Mouse (Mus musculus) MEL (cell line): ENCODE measurements around the gene 3110082I17Rik. TPM values are rescaled to one million over a fixed set of nuclear protein-coding genes. Genes with fewer than 3 reads are reported as not detected.

Experiments
- DNase-seq: peaks from one replicate; pipeline ENCODE4 v3.0.0; 2011; ENCODE audit warnings: low read depth, low spot score
- H3K27ac ChIP-seq: 2 replicates; pipeline ENCODE4 v1.5.1; 2012; ENCODE audit warnings: low read depth, mild to moderate bottlenecking, control low read depth, low read length, moderate library complexity; ENCODE audit not compliant: control insufficient read depth
- H3K27me3 ChIP-seq, 2 experiments: fragments of 150-350 bp in 1 of 2; sonication (generic) in 1 of 2; 2 replicates each; pipeline ENCODE4 v1.6.1; 2012; ENCODE audit warnings: low read length in 2 of 2, mild to moderate bottlenecking in 2 of 2, improper control_type of control experiment in 1 of 2, moderate library complexity in 1 of 2; ENCODE audit not compliant: insufficient read depth in 2 of 2, control insufficient read depth in 1 of 2
- H3K36me3 ChIP-seq, 2 experiments: 2 replicates each; pipeline ENCODE4 v1.6.1; 2012 to 2014; ENCODE audit warnings: low read length in 2 of 2, improper control_type of control experiment in 1 of 2, inconsistent platforms in 1 of 2, mild to moderate bottlenecking in 1 of 2; ENCODE audit not compliant: insufficient read depth in 2 of 2, control insufficient read depth in 1 of 2
- H3K4me1 ChIP-seq, 2 experiments: fragments of 150-350 bp in 1 of 2; sonication (generic) in 1 of 2; 2 replicates each; pipeline ENCODE4 v1.6.1; 2012; ENCODE audit warnings: low read length in 2 of 2, improper control_type of control experiment in 1 of 2, mild to moderate bottlenecking in 1 of 2; ENCODE audit not compliant: insufficient read depth in 2 of 2, control insufficient read depth in 1 of 2
- H3K4me3 ChIP-seq, 2 experiments: fragments of 150-350 bp in 1 of 2; sonication (generic) in 1 of 2; 2 replicates each; pipeline ENCODE4 v1.5.1; 2012; ENCODE audit warnings: low read depth in 2 of 2, low read length in 2 of 2, mild to moderate bottlenecking in 2 of 2, moderate library complexity in 2 of 2, control low read depth in 1 of 2, improper control_type of control experiment in 1 of 2; ENCODE audit not compliant: control insufficient read depth in 1 of 2, insufficient read depth in 1 of 2
- H3K79me2 ChIP-seq: 2 replicates; pipeline ENCODE4 v1.6.1; 2012; ENCODE audit warnings: mild to moderate bottlenecking, low read length, moderate library complexity; ENCODE audit not compliant: control insufficient read depth, poor library complexity, insufficient read depth
- H3K9ac ChIP-seq: 2 replicates; pipeline ENCODE4 v1.6.1; 2012; ENCODE audit warnings: low read depth, mild to moderate bottlenecking, control low read depth, low read length, moderate library complexity; ENCODE audit not compliant: control insufficient read depth, poor library complexity, severe bottlenecking
- H3K9me3 ChIP-seq: fragments of 150-350 bp; sonication (generic); replicated peaks from 2 replicates; pipeline ENCODE4 v1.6.1; 2012; ENCODE audit warnings: mild to moderate bottlenecking, low read length, improper control_type of control experiment, moderate library complexity; ENCODE audit not compliant: insufficient read depth
- BHLHE40 ChIP-seq: IDR thresholded peaks from 2 replicates; pipeline ENCODE4 v1.6.1; 2012; ENCODE audit warnings: low read depth, mild to moderate bottlenecking, inconsistent platforms, low read length, improper control_type of control experiment, borderline replicate concordance
- CHD2 ChIP-seq: IDR thresholded peaks from 2 replicates; pipeline ENCODE4 v1.6.1; 2011; ENCODE audit warnings: low read length, improper control_type of control experiment
- CTCF ChIP-seq, 3 experiments: IDR thresholded peaks in 2 of 3; conservative IDR thresholded peaks in 1 of 3; 2 replicates each; pipeline ENCODE4 v1.5.1; 2011 to 2012; ENCODE audit warnings: low read length in 3 of 3, low read depth in 2 of 3, mild to moderate bottlenecking in 2 of 3, improper control_type of control experiment in 1 of 3, inconsistent platforms in 1 of 3, mixed read lengths in 1 of 3, moderate library complexity in 1 of 3; ENCODE audit not compliant: control insufficient read depth in 1 of 3, insufficient read depth in 1 of 3, poor library complexity in 1 of 3, severe bottlenecking in 1 of 3
- E2F4 ChIP-seq: IDR thresholded peaks from 2 replicates; pipeline ENCODE4 v1.6.1; 2011; ENCODE audit warnings: low read depth, low read length, improper control_type of control experiment, borderline replicate concordance
- ELF1 ChIP-seq: IDR thresholded peaks from 2 replicates; pipeline ENCODE4 v1.6.1; 2014; ENCODE audit warnings: low read depth, mild to moderate bottlenecking, inconsistent platforms, low read length, improper control_type of control experiment, moderate library complexity
- ETS1 ChIP-seq: IDR thresholded peaks from 2 replicates; pipeline ENCODE4 v1.6.1; 2012; ENCODE audit warnings: low read depth, mild to moderate bottlenecking, inconsistent platforms, low read length, improper control_type of control experiment, moderate library complexity
- GABPA ChIP-seq: IDR thresholded peaks from 2 replicates; pipeline ENCODE4 v1.6.1; 2012; ENCODE audit warnings: low read depth, mild to moderate bottlenecking, inconsistent platforms, low read length, improper control_type of control experiment, moderate library complexity
- GATA1 ChIP-seq: IDR thresholded peaks from 2 replicates; pipeline ENCODE4 v1.6.1; 2011; ENCODE audit warnings: low read depth, low read length, improper control_type of control experiment
- HCFC1 ChIP-seq: IDR thresholded peaks from 2 replicates; pipeline ENCODE4 v1.6.1; 2012; ENCODE audit warnings: low read depth, mild to moderate bottlenecking, inconsistent platforms, low read length, improper control_type of control experiment, moderate library complexity
- JUND ChIP-seq: IDR thresholded peaks from 2 replicates; pipeline ENCODE4 v1.6.1; 2011; ENCODE audit warnings: low read depth, mild to moderate bottlenecking, improper control_type of control experiment, low read length
- KAT2A ChIP-seq: conservative IDR thresholded peaks from 2 replicates; pipeline ENCODE4 v1.6.1; 2012; ENCODE audit warnings: low read depth, low read length, improper control_type of control experiment, inconsistent platforms
- MAFK ChIP-seq: IDR thresholded peaks from 2 replicates; pipeline ENCODE4 v1.6.1; 2011; ENCODE audit warnings: low read depth, mild to moderate bottlenecking, low read length, improper control_type of control experiment, borderline replicate concordance
- MAX ChIP-seq: IDR thresholded peaks from 2 replicates; pipeline ENCODE4 v1.6.1; 2011; ENCODE audit warnings: low read length, improper control_type of control experiment
- MAZ ChIP-seq: IDR thresholded peaks from 2 replicates; pipeline ENCODE4 v1.6.1; 2012; ENCODE audit warnings: low read depth, mild to moderate bottlenecking, inconsistent platforms, low read length, improper control_type of control experiment
- MEF2A ChIP-seq: IDR thresholded peaks from 2 replicates; pipeline ENCODE4 v1.6.1; 2014; ENCODE audit warnings: low read depth, mild to moderate bottlenecking, inconsistent platforms, low read length, improper control_type of control experiment; ENCODE audit not compliant: poor library complexity, insufficient replicate concordance, severe bottlenecking; ENCODE audit errors: extremely low read depth
- MXI1 ChIP-seq: IDR thresholded peaks from 2 replicates; pipeline ENCODE4 v1.6.1; 2011; ENCODE audit warnings: mild to moderate bottlenecking, low read depth, low read length, improper control_type of control experiment
- MYB ChIP-seq: IDR thresholded peaks from 2 replicates; pipeline ENCODE4 v1.6.1; 2011; ENCODE audit warnings: mild to moderate bottlenecking, low read depth, low read length, improper control_type of control experiment
- MYC ChIP-seq: IDR thresholded peaks from 2 replicates; pipeline ENCODE4 v1.6.1; 2011; ENCODE audit warnings: low read depth, mild to moderate bottlenecking, low read length, improper control_type of control experiment, moderate library complexity
- NELFE ChIP-seq: IDR thresholded peaks from 2 replicates; pipeline ENCODE4 v1.6.1; 2011; ENCODE audit warnings: low read depth, low read length, improper control_type of control experiment
- NRF1 ChIP-seq: IDR thresholded peaks from 2 replicates; pipeline ENCODE4 v1.6.1; 2014; ENCODE audit warnings: low read depth, mild to moderate bottlenecking, inconsistent platforms, low read length, improper control_type of control experiment, moderate library complexity; ENCODE audit not compliant: poor library complexity, insufficient read depth, severe bottlenecking
- POLR2A ChIP-seq, 2 experiments: IDR thresholded peaks; 2 replicates each; pipeline ENCODE4 v1.6.1; 2011 to 2012; ENCODE audit warnings: low read length in 2 of 2, mild to moderate bottlenecking in 2 of 2, control low read depth in 1 of 2, improper control_type of control experiment in 1 of 2, low read depth in 1 of 2, moderate library complexity in 1 of 2; ENCODE audit not compliant: control insufficient read depth in 1 of 2, insufficient read depth in 1 of 2, poor library complexity in 1 of 2
- POLR2AphosphoS2 ChIP-seq: IDR thresholded peaks from 2 replicates; pipeline ENCODE4 v1.6.1; 2011; ENCODE audit warnings: low read length, improper control_type of control experiment
- POLR2AphosphoS5 ChIP-seq: IDR thresholded peaks from 2 replicates; pipeline ENCODE4 v1.6.1; 2012; ENCODE audit warnings: low read depth, borderline replicate concordance, mild to moderate bottlenecking, inconsistent platforms, low read length, moderate library complexity, mixed read lengths
- RAD21 ChIP-seq: IDR thresholded peaks from 2 replicates; pipeline ENCODE4 v1.6.1; 2011; ENCODE audit warnings: mild to moderate bottlenecking, low read depth, low read length, improper control_type of control experiment
- RCOR1 ChIP-seq: IDR thresholded peaks from 2 replicates; pipeline ENCODE4 v1.6.1; 2012; ENCODE audit warnings: low read depth, mild to moderate bottlenecking, inconsistent platforms, low read length, improper control_type of control experiment
- SIN3A ChIP-seq: IDR thresholded peaks from 2 replicates; pipeline ENCODE4 v1.6.1; 2012; ENCODE audit warnings: low read length, improper control_type of control experiment, inconsistent platforms
- SMC3 ChIP-seq: IDR thresholded peaks from 2 replicates; pipeline ENCODE4 v1.6.1; 2011; ENCODE audit warnings: low read depth, low read length, improper control_type of control experiment
- TAL1 ChIP-seq: IDR thresholded peaks from 2 replicates; pipeline ENCODE4 v1.6.1; 2012; ENCODE audit warnings: mild to moderate bottlenecking, inconsistent platforms, low read length, moderate library complexity, mixed read lengths
- TBP ChIP-seq: IDR thresholded peaks from 2 replicates; pipeline ENCODE4 v1.8.0; 2011; ENCODE audit warnings: low read depth, low read length, improper control_type of control experiment
- TCF12 ChIP-seq: IDR thresholded peaks from 2 replicates; pipeline ENCODE4 v1.6.1; 2014; ENCODE audit warnings: low read depth, mild to moderate bottlenecking, inconsistent platforms, low read length, improper control_type of control experiment, moderate library complexity
- UBTF ChIP-seq: IDR thresholded peaks from 2 replicates; pipeline ENCODE4 v1.6.1; 2012; ENCODE audit warnings: low read depth, mild to moderate bottlenecking, inconsistent platforms, low read length, improper control_type of control experiment, moderate library complexity, borderline replicate concordance; ENCODE audit not compliant: insufficient read depth
- USF1 ChIP-seq: IDR thresholded peaks from 2 replicates; pipeline ENCODE4 v1.6.1; 2014; ENCODE audit warnings: low read depth, mild to moderate bottlenecking, inconsistent platforms, low read length, improper control_type of control experiment, moderate library complexity
- USF2 ChIP-seq, 2 experiments: IDR thresholded peaks; 2 replicates each; pipeline ENCODE4 v1.6.1; 2011 to 2012; ENCODE audit warnings: improper control_type of control experiment in 2 of 2, low read length in 2 of 2, borderline replicate concordance in 1 of 2, inconsistent platforms in 1 of 2, low read depth in 1 of 2, mild to moderate bottlenecking in 1 of 2; ENCODE audit not compliant: insufficient read depth in 1 of 2
- ZC3H11A ChIP-seq: IDR thresholded peaks from 2 replicates; pipeline ENCODE4 v1.6.1; 2012; ENCODE audit warnings: low read depth, mild to moderate bottlenecking, inconsistent platforms, low read length, improper control_type of control experiment
- ZKSCAN1 ChIP-seq: IDR thresholded peaks from 2 replicates; pipeline ENCODE4 v1.6.1; 2012; ENCODE audit warnings: low read depth, mild to moderate bottlenecking, inconsistent platforms, low read length, improper control_type of control experiment, moderate library complexity
- ZMIZ1 ChIP-seq: IDR thresholded peaks from 2 replicates; pipeline ENCODE4 v1.6.1; 2012; ENCODE audit warnings: low read depth, mild to moderate bottlenecking, inconsistent platforms, low read length, improper control_type of control experiment, moderate library complexity
- ZNF384 ChIP-seq: IDR thresholded peaks from 2 replicates; pipeline ENCODE4 v1.6.1; 2012; ENCODE audit warnings: low read depth, mild to moderate bottlenecking, inconsistent platforms, low read length, improper control_type of control experiment
- polyA plus RNA-seq, 2 experiments: library from polyadenylated mRNA; stranded (reverse) in 1 of 2; unstranded in 1 of 2; fragments of >175 nt in 1 of 2; fragments of >200 nt in 1 of 2; gene quantifications; 2 replicates each; pipeline versions ENCODE4 v1.2.1 to v1.2.4; 2012; ENCODE audit warnings: low replicate concordance in 2 of 2, low read depth in 1 of 2; ENCODE audit not compliant: insufficient read length in 2 of 2, insufficient read depth in 1 of 2, missing spikeins in 1 of 2
- total RNA-seq: library from RNA; depleted of rRNA; stranded (reverse); fragments of 300-350 nt; gene quantifications from 2 replicates; pipeline ENCODE4 v1.2.3, GENCODE M21; 2012

Gene 3110082I17Rik
- total and polyA plus RNA-seq, 3 experiments = 58.1 to 79.5 TPM; not detected in 1

DNA sequence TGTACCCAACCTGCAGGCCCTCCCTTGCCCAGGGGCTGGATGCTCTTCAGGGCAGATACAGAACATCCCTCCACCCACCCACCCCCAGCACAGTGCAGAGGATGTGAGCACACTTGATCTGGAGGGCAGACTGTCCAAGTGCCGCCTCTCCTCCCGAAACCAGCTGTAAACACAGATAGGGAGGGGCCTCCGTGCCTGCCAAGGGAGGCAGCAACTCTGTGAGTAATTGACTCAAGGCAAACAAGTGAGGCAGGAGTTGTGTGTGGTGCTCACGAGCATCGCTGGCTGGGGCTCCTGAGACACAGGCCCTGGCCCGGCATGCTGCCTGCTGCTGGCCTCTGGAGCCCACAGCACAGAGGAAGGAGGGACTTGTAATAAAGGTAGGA lies 70.7 kb downstream of the 3110082I17Rik start:
- Histone ChIP-seq H3K4me3 (peak overlapping the region; percentile 4 to 16; a peak in 1 of 4 replicates), H3K27me3 (no peaks in the 10 kb centered on the region), H3K27ac (peak overlapping the region; percentile 91), H3K79me2 (peaks cover 5% of the 10 kb centered on the region), H3K9ac (peak overlapping the region; percentile 51), H3K4me1 (peaks cover 24 to 38% of the 10 kb centered on the region in 2 experiments), H3K9me3 (no peaks in the 10 kb centered on the region), H3K36me3 (peaks cover 0 to 31% of the 10 kb centered on the region in 2 experiments; a peak in 2 of 4 replicates)
- DNase-seq = peak; percentile 90
- TF ChIP-seq CHD2 (no peak), MYC (0 out of 2 replicates have a peak, but pooled peaks have one; percentile 33), E2F4 (no peak), SIN3A (peak; percentile 89), KAT2A (no peak), ZKSCAN1 (no peak), MYB (0 out of 2 replicates have a peak, but pooled peaks have one; percentile 16), NELFE (peak; percentile 48; the same call in 1 of the 2 replicates), MEF2A (no peak), RAD21 (no peak), ETS1 (peak; percentile 94), ZNF384 (no peak), UBTF (no peak), ELF1 (0 out of 2 replicates have a peak, but pooled peaks have one; percentile 27), ZMIZ1 (0 out of 2 replicates have a peak, but pooled peaks have one; percentile 30), TAL1 (peak; percentile 81), POLR2AphosphoS2 (no peak), POLR2AphosphoS5 (no peak; the same call in 1 of the 2 replicates), USF1 (no peak), USF2 (IDR thresholded peaks at IDR 0.05; ENCODE audit: borderline replicate concordance in 1 of 2, insufficient read depth in 1 of 2, low read depth in 1 of 2, low read length in 2 of 2) (no peak), BHLHE40 (peak; percentile 60; the same call in 1 of the 2 replicates), GABPA (no peak), MAFK (no peak), ZC3H11A (no peak), JUND (no peak), NRF1 (no peak), POLR2A (IDR thresholded peaks at IDR 0.05; ENCODE audit: control insufficient read depth in 1 of 2, insufficient read depth in 1 of 2, low read depth in 1 of 2, low read length in 2 of 2, poor library complexity in 1 of 2) (peak in 1 of 2 experiments; percentile 55; a peak in 1 of 4 replicates), RCOR1 (peak; percentile 40; the same call in 1 of the 2 replicates), MXI1 (peak; percentile 78), SMC3 (no peak), GATA1 (0 out of 2 replicates have a peak, but pooled peaks have one; percentile 22), TBP (no peak), MAZ (peak; percentile 77), HCFC1 (no peak), MAX (peak; percentile 41; the same call in 1 of the 2 replicates), CTCF (IDR thresholded peaks at IDR 0.05 in 2 of 3, conservative IDR thresholded peaks at IDR 0.05 in 1 of 3; ENCODE audit: control insufficient read depth in 1 of 3, insufficient read depth in 1 of 3, low read depth in 2 of 3, low read length in 3 of 3, poor library complexity in 1 of 3, severe bottlenecking in 1 of 3) (no peak), TCF12 (peak; percentile 78)
